Comparison of ENCODE assay signal across 8 mouse cellular contexts in genomic region chr2:118677817-118678216, GRCm38 (mm10). TPM values are rescaled to one million over a fixed set of nuclear protein-coding genes. Genes with fewer than 3 reads are reported as not detected.
DNase-seq lines count a peak whose midpoint lies in the region; ATAC-seq and TF ChIP-seq lines count a peak whose summit lies in the region.

No protein-coding gene starts in this region.

- H3K4me2 ChIP-seq in intestine, postnatal 0 days (replicated peaks; ENCODE audit: low read depth): peak overlapping the region; percentile 93
- peak overlapping the region; percentile 98 for H3K4me2 ChIP-seq in midbrain, embryonic 13.5 days (replicated peaks)

- TF ChIP-seq CTCF in intestine, postnatal 0 days (IDR thresholded peaks at IDR 0.05; ENCODE audit: low read depth): no peak

- H3K36me3 ChIP-seq in intestine, postnatal 0 days (ENCODE audit: control insufficient read depth, insufficient read depth): no peaks in the 10 kb centered on the region
- no peaks in the 10 kb centered on the region for H3K36me3 ChIP-seq in midbrain, embryonic 13.5 days

- 20% methylated on average over 4 of the region's 4 CpGs for WGBS in intestine, postnatal 0 days
- 19% methylated on average over 4 of the region's 4 CpGs for WGBS in midbrain, embryonic 13.5 days

- H3K9ac ChIP-seq in intestine, postnatal 0 days (ENCODE audit: low read depth, low read length): 0 out of 2 replicates have a peak overlapping the region, but pooled peaks have one; percentile 40
- H3K9ac ChIP-seq in midbrain, embryonic 13.5 days (replicated peaks): peak overlapping the region; percentile 71; the same call in 1 of the 2 replicates

- H3K27ac ChIP-seq in intestine, postnatal 0 days (ENCODE audit: low read depth, low read length): no peak overlapping the region
- H3K27ac ChIP-seq in midbrain, embryonic 13.5 days: no peak overlapping the region

- no peaks in the 10 kb centered on the region for H3K4me1 ChIP-seq in intestine, postnatal 0 days (replicated peaks; ENCODE audit: control insufficient read depth, insufficient read depth, low read length)
- peaks cover 16% of the 10 kb centered on the region for H3K4me1 ChIP-seq in midbrain, embryonic 13.5 days (replicated peaks)

- no peaks in the 10 kb centered on the region for H3K9me3 ChIP-seq in intestine, postnatal 0 days (ENCODE audit: control insufficient read depth)
- no peaks in the 10 kb centered on the region for H3K9me3 ChIP-seq in midbrain, embryonic 13.5 days

- H3K27me3 ChIP-seq in intestine, postnatal 0 days (replicated peaks; ENCODE audit: control insufficient read depth, insufficient read depth, low read length): peaks cover 21% of the 10 kb centered on the region
- peaks cover 90% of the 10 kb centered on the region for H3K27me3 ChIP-seq in midbrain, embryonic 13.5 days

- peak; percentile 60; the same call in 1 of the 2 replicates for ATAC-seq in intestine, postnatal 0 days
- ATAC-seq in midbrain, embryonic 13.5 days: no peak
- ATAC-seq in inflammation-experienced regulatory T-cells, adult 6 months: no peak
- no peak for ATAC-seq in erythroid progenitor cell, adult 5-6 weeks (replicated peaks; ENCODE audit: low FRiP score, poor library complexity, severe bottlenecking)

- H3K4me3 ChIP-seq in intestine, postnatal 0 days (ENCODE audit: low read depth, low read length): peak overlapping the region; percentile 51
- peak overlapping the region; percentile 55 for H3K4me3 ChIP-seq in midbrain, embryonic 13.5 days (replicated peaks)

- DNase-seq in kidney, adult 18-20 months: peak; percentile 45
- DNase-seq in kidney, postnatal 4 days: no peak
- peak; percentile 31 to 50 for DNase-seq in cerebellum, postnatal 36 days
- DNase-seq in Muller cell, postnatal 12 days (ENCODE audit: inconsistent ontology term): no peak

RNA-seq across cellular contexts. Expression of gene Pak6, which starts 14.7 kb away (rescaled TPM):
- polyA plus RNA-seq in intestine, postnatal 0 days (2015; fragmentation: Nextera tagmentation; extraction: Ambion mirVana): 0.90 and 1.4 TPM in 2 replicates
- 20.1 and 21.1 TPM in 2 replicates for polyA plus RNA-seq in midbrain, embryonic 13.5 days (2015; fragmentation: Nextera tagmentation; extraction: Ambion mirVana)
- polyA plus RNA-seq in inflammation-experienced regulatory T-cells, adult 6 months (2017; shearing (Covaris generic)): under 1 TPM in 2 of 3 experiments, not detected in 1; 0.15 to 0.60 TPM
- not detected in 2 replicates for total RNA-seq in erythroid progenitor cell, adult 5-6 weeks (2015; ENCODE audit: low replicate concordance)
- 0.15 and 0.39 TPM in 2 replicates for total RNA-seq in erythroid progenitor cell, adult 5-6 weeks (2017; ENCODE audit: low replicate concordance)

RNA-seq across cellular contexts. Expression of gene Ankrd63, which starts 25.9 kb away (rescaled TPM):
- polyA plus RNA-seq in intestine, postnatal 0 days (2015; fragmentation: Nextera tagmentation; extraction: Ambion mirVana): 0.63 and 0.65 TPM in 2 replicates
- 0.04 TPM in 1 of 2 replicates, not detected in the other for polyA plus RNA-seq in midbrain, embryonic 13.5 days (2015; fragmentation: Nextera tagmentation; extraction: Ambion mirVana)
- polyA plus RNA-seq in inflammation-experienced regulatory T-cells, adult 6 months (2017; shearing (Covaris generic)): not detected
- not detected in 2 replicates for total RNA-seq in erythroid progenitor cell, adult 5-6 weeks (2015; ENCODE audit: low replicate concordance)
- total RNA-seq in erythroid progenitor cell, adult 5-6 weeks (2017; ENCODE audit: low replicate concordance): not detected in 2 replicates

RNA-seq across cellular contexts. Expression of gene Plcb2, which starts 50.4 kb away (rescaled TPM):
- polyA plus RNA-seq in intestine, postnatal 0 days (2015; fragmentation: Nextera tagmentation; extraction: Ambion mirVana): 0.59 and 0.76 TPM in 2 replicates
- 0.11 and 0.13 TPM in 2 replicates for polyA plus RNA-seq in midbrain, embryonic 13.5 days (2015; fragmentation: Nextera tagmentation; extraction: Ambion mirVana)
- polyA plus RNA-seq in inflammation-experienced regulatory T-cells, adult 6 months (2017; shearing (Covaris generic)): 10 to 100 TPM in 2 of 3 experiments, 1 to 10 TPM in 1; 8.2 to 18.9 (median 18.4) TPM
- total RNA-seq in erythroid progenitor cell, adult 5-6 weeks (2015; ENCODE audit: low replicate concordance): 14.3 and 18.4 TPM in 2 replicates
- total RNA-seq in erythroid progenitor cell, adult 5-6 weeks (2017; ENCODE audit: low replicate concordance): 9.8 and 12.3 TPM in 2 replicates

Comparison
In these comparisons a context has a peak if more than half of its experiments do, and no peak if none do; other contexts are left out.
1. DNase-seq: peak in kidney, adult 18-20 months (single experiment) and cerebellum, postnatal 36 days (2 of 2); none in kidney, postnatal 4 days (0 of 2) and Muller cell, postnatal 12 days (single experiment).